Mouse (Mus musculus): Measurements from ENCODE around the gene Uimc1. TPM values are rescaled to one million over a fixed set of nuclear protein-coding genes. Genes with fewer than 3 reads are reported as not detected.
A peak's percentile ranks its signal among the peaks of the same experiment; 100 is the strongest.

Gene Uimc1
- polyA plus RNA-seq, 2 experiments: 27.1 to 28.5 TPM

DNA sequence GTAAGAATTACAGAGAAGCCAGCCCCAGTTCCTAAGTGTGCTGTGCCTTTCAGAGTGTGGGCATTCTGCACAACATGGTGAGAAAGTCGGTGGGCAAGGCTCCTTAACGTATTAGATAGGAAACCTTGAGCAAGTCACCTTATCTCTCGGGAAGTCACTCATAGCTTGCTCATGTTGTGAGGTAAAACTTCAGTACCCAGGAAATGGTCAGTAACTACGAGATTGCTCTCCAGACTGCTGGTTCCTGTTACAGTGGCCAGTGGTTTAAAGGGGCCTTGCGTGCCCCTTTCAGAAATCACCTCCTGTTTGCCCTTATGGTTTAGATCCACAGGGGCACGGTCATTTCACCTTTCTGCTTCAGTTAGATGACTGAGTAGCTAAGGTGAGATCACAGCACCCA lies 14.3 kb upstream of the Uimc1 start:
- Histone ChIP-seq H3K36me3 (ENCODE audit: control insufficient read depth, insufficient read depth, low read length) (peaks cover 63% of the 10 kb centered on the region), H3K9ac (ENCODE audit: low read depth, low read length, severe bottlenecking) (no peak overlapping the region), H3K27ac (replicated peaks; ENCODE audit: low read depth, low read length) (no peak overlapping the region), H3K27me3 (ENCODE audit: control insufficient read depth, insufficient read depth, low read length) (no peaks in the 10 kb centered on the region), H3K4me3 (replicated peaks; ENCODE audit: low read length) (no peak overlapping the region), H3K4me2 (replicated peaks; ENCODE audit: low read depth, low read length, severe bottlenecking) (no peak overlapping the region), H3K4me1 (ENCODE audit: control insufficient read depth, insufficient read depth, low read length) (no peaks in the 10 kb centered on the region), H3K9me3 (ENCODE audit: control insufficient read depth, low read length) (no peaks in the 10 kb centered on the region)
- ATAC-seq (ENCODE audit: low FRiP score, low read depth): no peak
- 85% methylated on average over 6 of the region's 6 CpGs for WGBS
- DNase-seq (ENCODE audit: low spot score): no peak
- no peak for TF ChIP-seq POLR2A (IDR thresholded peaks at IDR 0.05; ENCODE audit: borderline replicate concordance, extremely low read depth, insufficient read depth, insufficient read length)

DNA sequence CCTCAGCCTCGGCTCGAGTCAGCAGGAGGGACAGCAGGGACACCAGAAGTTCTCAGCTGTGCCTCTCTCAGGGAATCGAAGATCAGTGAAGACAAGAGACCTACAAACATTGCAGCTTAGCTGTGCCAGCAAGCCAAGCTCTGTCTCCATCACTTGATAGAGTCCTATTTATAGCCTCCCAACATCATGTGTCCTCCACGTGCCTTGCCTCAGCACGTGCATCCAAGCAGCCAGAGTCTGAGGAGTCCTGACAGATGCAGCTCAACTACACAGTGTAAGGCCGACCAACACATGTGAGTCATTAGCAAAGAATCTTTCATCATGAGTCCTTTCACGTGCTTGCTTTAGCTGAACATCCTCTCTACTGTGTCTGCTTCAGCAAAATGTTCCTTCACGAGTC lies 7.6 kb upstream of the Uimc1 start:
- no peak overlapping the region for H3K9ac ChIP-seq (ENCODE audit: low read depth, low read length, severe bottlenecking)
- TF ChIP-seq POLR2A (IDR thresholded peaks at IDR 0.05; ENCODE audit: borderline replicate concordance, extremely low read depth, insufficient read depth, insufficient read length): no peak
- no peak overlapping the region for H3K4me2 ChIP-seq (replicated peaks; ENCODE audit: low read depth, low read length, severe bottlenecking)
- WGBS: 78% methylated on average over 8 of the region's 8 CpGs
- no peak overlapping the region for H3K27ac ChIP-seq (replicated peaks; ENCODE audit: low read depth, low read length)
- H3K4me3 ChIP-seq (replicated peaks; ENCODE audit: low read length): no peak overlapping the region
- peaks cover 8% of the 10 kb centered on the region for H3K4me1 ChIP-seq (ENCODE audit: control insufficient read depth, insufficient read depth, low read length)
- 0 out of 2 replicates have a peak, but pooled peaks have one; percentile 19 for ATAC-seq (ENCODE audit: low FRiP score, low read depth)
- DNase-seq (ENCODE audit: low spot score): peak; percentile 32
- H3K36me3 ChIP-seq (ENCODE audit: control insufficient read depth, insufficient read depth, low read length): peaks cover 17% of the 10 kb centered on the region; the same call in 1 of the 2 replicates
- H3K9me3 ChIP-seq (ENCODE audit: control insufficient read depth, low read length): no peaks in the 10 kb centered on the region
- no peaks in the 10 kb centered on the region for H3K27me3 ChIP-seq (ENCODE audit: control insufficient read depth, insufficient read depth, low read length)

DNA sequence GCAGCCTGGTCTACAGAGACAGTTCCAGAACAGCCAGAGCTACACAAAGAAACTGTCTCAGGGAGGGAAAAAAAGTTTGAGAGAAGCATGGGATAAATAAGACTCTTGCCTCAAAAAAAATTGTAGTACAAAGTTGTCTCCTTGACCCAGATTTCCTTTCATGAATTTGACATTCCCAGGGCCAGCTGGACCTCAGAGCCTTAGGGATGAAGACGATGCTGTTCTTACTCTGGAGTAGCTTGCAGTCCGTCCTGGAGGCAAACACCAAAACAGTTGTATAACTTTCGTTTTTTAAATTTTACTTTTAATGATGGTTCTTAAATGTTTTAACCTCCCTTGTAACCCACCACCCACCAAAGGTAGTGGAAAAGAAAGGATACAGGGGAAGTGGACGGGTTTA lies 7.0 kb upstream of the Uimc1 start:
- no peak for TF ChIP-seq POLR2A (IDR thresholded peaks at IDR 0.05; ENCODE audit: borderline replicate concordance, extremely low read depth, insufficient read depth, insufficient read length)
- DNase-seq (ENCODE audit: low spot score): no peak

DNA sequence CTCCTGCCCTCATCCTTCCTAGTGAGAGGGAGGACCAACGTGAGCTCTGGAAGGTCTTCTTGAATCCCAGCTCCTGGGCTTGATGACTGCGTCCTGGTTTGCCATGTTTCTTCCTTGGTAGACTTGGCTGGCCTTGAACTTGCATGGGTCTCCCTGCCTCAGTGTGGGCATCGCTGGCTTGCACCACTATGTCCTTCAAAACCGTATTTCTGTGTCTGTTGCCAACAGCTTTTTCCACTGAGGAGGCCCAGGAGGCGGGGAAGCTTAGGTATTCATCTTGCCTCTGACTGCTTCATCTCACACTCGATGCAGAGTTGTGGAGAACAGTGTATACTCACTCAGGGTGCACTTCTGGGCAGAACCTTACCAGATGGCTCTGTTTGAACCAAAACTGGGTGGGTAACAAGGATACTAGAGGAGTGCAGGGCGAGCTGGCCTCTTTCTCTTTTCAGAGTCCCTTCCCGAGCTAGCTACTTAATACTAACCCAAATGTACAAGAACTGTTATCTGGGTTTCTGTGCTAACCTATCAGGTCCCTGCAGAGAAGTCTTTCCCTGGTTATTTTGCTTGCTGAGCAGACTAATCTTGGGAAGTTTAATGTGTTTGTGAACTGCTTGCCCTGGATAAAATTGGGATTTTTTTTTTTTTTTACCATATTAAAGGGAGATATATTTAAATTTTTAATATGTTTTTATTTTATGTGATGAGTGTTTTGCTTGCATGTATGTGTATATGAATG lies 6.0 kb upstream of the Uimc1 start:
- ATAC-seq (ENCODE audit: low FRiP score, low read depth) (no peak), DNase-seq (ENCODE audit: low spot score) (no peak)
- no peaks in the 10 kb centered on the region for H3K9me3 ChIP-seq (ENCODE audit: control insufficient read depth, low read length)
- peaks cover 8% of the 10 kb centered on the region for H3K4me1 ChIP-seq (ENCODE audit: control insufficient read depth, insufficient read depth, low read length)
- H3K36me3 ChIP-seq (ENCODE audit: control insufficient read depth, insufficient read depth, low read length): peaks cover 17% of the 10 kb centered on the region; the same call in 1 of the 2 replicates
- peak overlapping the region; percentile 30 for H3K27ac ChIP-seq (replicated peaks; ENCODE audit: low read depth, low read length)
- H3K4me3 ChIP-seq (replicated peaks; ENCODE audit: low read length): peak overlapping the region; percentile 68
- H3K4me2 ChIP-seq (replicated peaks; ENCODE audit: low read depth, low read length, severe bottlenecking): peak overlapping the region; percentile 89
- WGBS: 19% methylated on average over 8 of the region's 8 CpGs
- H3K27me3 ChIP-seq (ENCODE audit: control insufficient read depth, insufficient read depth, low read length): no peaks in the 10 kb centered on the region
- peak overlapping the region; percentile 74 for H3K9ac ChIP-seq (ENCODE audit: low read depth, low read length, severe bottlenecking)
- no peak for TF ChIP-seq POLR2A (IDR thresholded peaks at IDR 0.05; ENCODE audit: borderline replicate concordance, extremely low read depth, insufficient read depth, insufficient read length)

More for the DNA sequence above, 7.0 kb upstream of the Uimc1 start:
- Histone ChIP-seq H3K9ac (ENCODE audit: low read depth, low read length, severe bottlenecking) (no peak overlapping the region), H3K4me3 (replicated peaks; ENCODE audit: low read length) (no peak overlapping the region), H3K27ac (replicated peaks; ENCODE audit: low read depth, low read length) (no peak overlapping the region), H3K4me1 (ENCODE audit: control insufficient read depth, insufficient read depth, low read length) (peaks cover 8% of the 10 kb centered on the region), H3K9me3 (ENCODE audit: control insufficient read depth, low read length) (no peaks in the 10 kb centered on the region), H3K36me3 (ENCODE audit: control insufficient read depth, insufficient read depth, low read length) (peaks cover 17% of the 10 kb centered on the region; the same call in 1 of the 2 replicates), H3K27me3 (ENCODE audit: control insufficient read depth, insufficient read depth, low read length) (no peaks in the 10 kb centered on the region), H3K4me2 (replicated peaks; ENCODE audit: low read depth, low read length, severe bottlenecking) (no peak overlapping the region)
- WGBS: 89% methylated on average over 4 of the region's 4 CpGs
- no peak for ATAC-seq (ENCODE audit: low FRiP score, low read depth)

DNA sequence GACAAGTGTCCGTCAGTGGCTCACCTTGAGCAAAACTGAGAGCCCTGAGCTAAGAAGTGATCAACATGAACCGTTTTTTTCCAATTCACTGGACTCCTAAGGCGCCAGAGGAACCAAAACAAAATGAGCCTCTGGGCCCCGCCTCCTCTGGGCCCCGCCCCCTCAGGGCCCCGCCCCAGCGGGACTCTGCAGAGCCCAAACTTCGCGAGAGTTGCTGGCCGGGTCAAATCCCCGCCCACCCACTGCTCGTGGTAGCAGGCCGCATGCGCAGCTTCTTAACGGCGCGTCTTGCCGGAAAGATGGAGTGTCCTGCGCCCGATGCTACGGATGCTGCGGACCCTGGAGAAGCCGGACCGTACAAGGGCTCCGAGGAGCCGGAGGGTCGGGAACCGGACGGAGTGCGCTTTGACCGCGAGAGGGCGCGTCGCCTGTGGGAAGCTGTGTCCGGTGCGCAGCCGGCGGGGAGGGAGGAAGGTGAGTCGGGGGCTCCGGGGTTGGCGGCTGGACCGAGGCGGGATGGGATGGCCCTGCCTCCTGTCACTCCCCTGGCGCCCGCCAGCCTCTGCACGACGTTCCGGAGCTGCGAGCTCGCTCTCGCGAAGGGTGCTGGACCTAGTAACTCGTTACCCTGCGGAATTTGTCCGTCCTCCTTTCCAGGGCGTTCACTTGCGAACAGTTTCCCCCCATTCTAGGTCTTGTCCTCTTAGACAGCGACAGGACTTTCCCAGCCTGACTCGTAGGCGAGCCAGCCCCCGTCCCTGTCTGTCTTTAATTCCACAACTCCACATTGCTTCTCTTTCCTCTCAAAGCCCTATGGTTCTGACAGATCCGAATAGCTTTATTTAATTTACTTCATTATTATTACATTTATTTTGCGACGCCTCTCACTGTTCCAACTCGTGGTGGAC lies 5.2 kb upstream of the Uimc1 start, which contains the start of gene Zfp346:
Gene Zfp346, plus strand, starts transcription at position 267 of the 908 bp plus-strand sequence.
- WGBS: under 1% methylated on average over 65 of the region's 66 CpGs
- Histone ChIP-seq H3K27me3 (ENCODE audit: control insufficient read depth, insufficient read depth, low read length) (no peaks in the 10 kb centered on the region), H3K4me3 (replicated peaks; ENCODE audit: low read length) (peak within 1 kb of the TSS; percentile 68), H3K9me3 (ENCODE audit: control insufficient read depth, low read length) (no peaks in the 10 kb centered on the region), H3K9ac (ENCODE audit: low read depth, low read length, severe bottlenecking) (peak within 1 kb of the TSS; percentile 74), H3K36me3 (ENCODE audit: control insufficient read depth, insufficient read depth, low read length) (peaks cover 17% of the 10 kb centered on the region; the same call in 1 of the 2 replicates), H3K27ac (replicated peaks; ENCODE audit: low read depth, low read length) (peak within 1 kb of the TSS; percentile 30), H3K4me1 (ENCODE audit: control insufficient read depth, insufficient read depth, low read length) (peaks cover 8% of the 10 kb centered on the region), H3K4me2 (replicated peaks; ENCODE audit: low read depth, low read length, severe bottlenecking) (peak within 1 kb of the TSS; percentile 89)
- TF ChIP-seq POLR2A (IDR thresholded peaks at IDR 0.05; ENCODE audit: borderline replicate concordance, extremely low read depth, insufficient read depth, insufficient read length): peak; percentile 76; the same call in 1 of the 2 replicates
- DNase-seq (ENCODE audit: low spot score) (peak; percentile 98), ATAC-seq (ENCODE audit: low FRiP score, low read depth) (peak; percentile 94)
